Mouse (Mus musculus): ENCODE measurements at regions not wholly inside any gene's neighbourhood (a gene's known extent, or its start where the extent isn't known, plus 50 kb on each side); places are given as distances from the start of the nearest gene placed in this dataset.

DNA sequence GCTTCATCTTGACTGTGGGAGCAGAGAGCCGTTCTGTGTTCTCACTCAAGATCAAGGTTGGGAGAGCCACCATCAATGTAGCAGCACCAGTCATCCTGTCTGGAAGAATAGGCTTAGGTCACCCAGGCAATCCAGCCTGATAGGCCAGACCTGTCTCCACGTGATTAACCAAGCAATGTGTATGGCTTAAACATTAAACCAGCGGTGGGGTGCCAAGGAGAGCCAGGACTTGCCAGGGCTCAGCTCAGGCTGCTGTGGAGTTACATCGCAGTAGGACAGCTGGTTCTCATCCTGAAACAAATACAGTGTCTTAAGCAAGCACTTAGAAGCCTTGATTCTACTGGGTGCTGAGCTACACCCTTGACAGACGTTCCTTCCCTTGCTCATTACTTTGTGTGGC lies 207.9 kb downstream of the Plpp3 start:
- DNase-seq (ENCODE audit: low spot score) = no peak
- Histone ChIP-seq H3K4me1 (replicated peaks) (no peaks in the 10 kb centered on the region), H3K4me3 (no peak overlapping the region), H3K9me3 (no peaks in the 10 kb centered on the region), H3K27me3 (ENCODE audit: insufficient read depth, poor library complexity, severe bottlenecking) (no peaks in the 10 kb centered on the region), H3K27ac (no peak overlapping the region), H3K36me3 (no peaks in the 10 kb centered on the region)
- 79% methylated on average over 5 of the region's 5 CpGs for WGBS

DNA sequence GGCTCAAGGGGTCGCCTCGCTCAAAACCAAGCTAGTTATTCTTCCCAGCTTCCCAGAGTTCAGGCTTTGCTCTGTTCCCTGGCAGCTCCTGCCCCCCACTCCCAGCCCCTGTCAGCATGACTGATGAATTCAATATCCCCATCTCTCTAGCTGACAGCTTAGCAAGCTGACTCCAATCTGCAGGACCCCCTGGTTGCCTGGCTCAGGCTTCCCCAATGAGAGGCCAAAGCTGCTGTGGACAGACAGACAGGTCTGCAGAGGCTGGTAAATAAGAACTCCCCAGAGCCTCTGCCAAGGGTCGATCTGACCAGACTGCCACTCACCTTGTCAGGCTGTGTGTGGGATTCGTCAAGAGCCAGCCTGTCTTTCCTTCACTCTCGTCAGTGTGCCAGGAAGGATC lies 219.4 kb downstream of the Plpp3 start:
- H3K4me1 ChIP-seq (replicated peaks) = peaks cover 22% of the 10 kb centered on the region
- H3K9me3 ChIP-seq = 0 out of 2 replicates have a peak, but pooled peaks cover 3% of the 10 kb centered on the region
- peak; percentile 68 for DNase-seq (ENCODE audit: low spot score)
- 33% methylated on average over 5 of the region's 5 CpGs for WGBS
- H3K27me3 ChIP-seq (ENCODE audit: insufficient read depth, poor library complexity, severe bottlenecking) = no peaks in the 10 kb centered on the region
- no peaks in the 10 kb centered on the region for H3K36me3 ChIP-seq
- H3K27ac ChIP-seq = peak overlapping the region; percentile 79
- H3K4me3 ChIP-seq = no peak overlapping the region

DNA sequence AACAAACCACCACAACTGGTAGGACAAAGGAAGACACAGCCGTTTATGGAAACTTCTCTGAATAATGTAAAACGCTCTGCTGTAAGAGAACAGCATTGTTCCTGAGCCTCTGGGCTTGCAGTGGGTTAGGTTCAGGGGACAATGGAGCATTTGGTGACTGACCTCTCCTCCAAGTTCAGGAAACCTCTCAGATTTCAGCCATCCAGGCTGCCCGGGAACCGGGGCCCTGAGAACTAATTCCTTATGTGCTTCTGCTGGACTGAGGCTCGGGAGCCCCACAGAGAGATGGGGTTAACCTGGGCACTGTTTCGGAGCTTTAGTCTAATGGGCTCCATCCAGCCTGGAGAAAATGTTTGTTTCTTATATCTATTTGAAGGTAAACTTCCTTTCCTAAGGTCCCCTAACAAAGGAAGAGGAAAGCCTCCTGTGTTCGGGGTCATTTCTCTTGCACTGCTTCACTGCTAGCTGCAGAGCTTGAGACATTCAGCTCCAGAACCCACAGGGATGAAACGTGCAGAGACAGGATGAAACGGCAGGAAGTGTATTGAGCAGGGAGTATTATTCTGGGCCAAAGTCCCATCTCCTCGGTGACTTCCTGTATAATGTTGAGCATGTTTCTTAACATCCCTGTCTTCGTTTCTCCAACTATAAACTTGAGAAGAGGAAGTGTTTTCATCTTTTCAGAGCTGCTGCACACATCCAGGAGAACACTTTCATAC lies 220.5 kb downstream of the Plpp3 start:
- Histone ChIP-seq H3K27ac (peak overlapping the region; percentile 79), H3K27me3 (ENCODE audit: insufficient read depth, poor library complexity, severe bottlenecking) (no peaks in the 10 kb centered on the region), H3K9me3 (0 out of 2 replicates have a peak, but pooled peaks cover 3% of the 10 kb centered on the region), H3K4me1 (replicated peaks) (peaks cover 22% of the 10 kb centered on the region), H3K36me3 (no peaks in the 10 kb centered on the region), H3K4me3 (no peak overlapping the region)
- WGBS = 52% methylated on average over 11 of the region's 11 CpGs
- DNase-seq (ENCODE audit: low spot score) = peak; percentile 58

DNA sequence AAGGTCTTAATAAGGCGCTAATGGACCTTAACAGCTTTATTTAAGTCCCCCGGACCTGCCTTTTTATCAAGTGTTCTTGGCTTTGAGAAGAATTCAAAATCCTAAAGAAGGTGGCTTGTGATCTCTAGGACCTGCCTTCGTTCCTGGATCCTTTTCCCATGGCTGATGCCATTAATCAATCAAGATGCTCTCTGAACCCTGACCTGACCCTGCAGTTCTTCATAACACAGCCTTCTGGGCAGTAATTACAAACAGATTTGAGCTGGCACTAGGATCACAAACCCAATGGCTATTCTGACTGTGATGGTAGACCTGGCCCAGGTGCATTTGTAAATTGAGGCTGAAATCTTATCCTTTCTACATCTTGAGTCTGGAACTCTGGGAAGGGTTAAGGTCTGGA lies 227.7 kb downstream of the Plpp3 start:
- Histone ChIP-seq H3K4me1 (replicated peaks) (0 out of 2 replicates have a peak, but pooled peaks cover 2% of the 10 kb centered on the region), H3K9me3 (no peaks in the 10 kb centered on the region), H3K4me3 (no peak overlapping the region), H3K27ac (no peak overlapping the region), H3K27me3 (ENCODE audit: insufficient read depth, poor library complexity, severe bottlenecking) (no peaks in the 10 kb centered on the region), H3K36me3 (no peaks in the 10 kb centered on the region)
- WGBS = 58% methylated on average over 3 of the region's 3 CpGs
- peak; percentile 30 for DNase-seq (ENCODE audit: low spot score)

DNA sequence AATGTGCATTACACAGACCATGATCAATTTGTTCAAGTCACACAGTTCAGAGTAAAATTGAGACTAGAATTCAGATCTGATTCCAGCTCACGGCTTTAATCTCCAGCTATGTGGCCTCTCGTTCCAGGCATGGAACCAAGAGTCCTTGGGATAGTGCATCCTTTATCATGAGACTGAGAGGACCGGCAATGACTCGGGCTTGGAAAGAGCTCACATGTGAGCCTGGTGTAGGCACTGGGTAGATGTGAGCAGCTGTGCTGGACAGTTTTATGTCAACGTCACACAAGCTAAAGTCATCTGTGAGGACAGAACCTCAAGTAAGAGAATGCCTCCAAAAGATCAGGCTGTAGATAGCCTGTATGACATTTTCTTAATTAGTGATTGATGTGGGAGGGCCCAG lies 228.3 kb downstream of the Plpp3 start:
- no peaks in the 10 kb centered on the region for H3K9me3 ChIP-seq
- H3K27ac ChIP-seq = no peak overlapping the region
- H3K4me3 ChIP-seq = no peak overlapping the region
- no peaks in the 10 kb centered on the region for H3K27me3 ChIP-seq (ENCODE audit: insufficient read depth, poor library complexity, severe bottlenecking)
- WGBS = 89% methylated on average over 5 of the region's 5 CpGs
- H3K36me3 ChIP-seq = no peaks in the 10 kb centered on the region
- no peak for DNase-seq (ENCODE audit: low spot score)
- H3K4me1 ChIP-seq (replicated peaks) = peaks cover 6% of the 10 kb centered on the region

DNA sequence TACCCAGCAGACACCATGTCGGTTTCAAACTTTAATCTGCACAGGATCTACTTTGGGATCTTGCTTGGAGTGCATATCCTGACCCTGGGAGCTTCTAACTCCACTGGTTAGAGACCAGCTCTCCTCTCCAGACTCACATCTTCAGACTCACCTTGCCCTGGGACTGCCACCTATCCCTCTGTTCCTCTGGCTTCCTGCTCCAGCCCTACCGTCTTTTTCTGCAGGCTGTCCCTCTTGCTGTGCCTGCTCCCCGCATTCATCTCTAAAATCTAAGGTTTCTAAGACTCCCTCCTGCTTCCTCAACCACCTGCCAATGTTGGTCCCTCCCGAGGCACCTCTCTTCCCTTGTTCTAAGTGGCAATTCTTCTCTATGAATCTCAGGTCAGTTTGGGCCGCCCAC lies 233.2 kb downstream of the Plpp3 start:
- Histone ChIP-seq H3K4me1 (replicated peaks) (peaks cover 9% of the 10 kb centered on the region), H3K27me3 (ENCODE audit: insufficient read depth, poor library complexity, severe bottlenecking) (no peaks in the 10 kb centered on the region), H3K27ac (peak overlapping the region; percentile 4; the same call in 1 of the 2 replicates), H3K4me3 (no peak overlapping the region), H3K36me3 (no peaks in the 10 kb centered on the region), H3K9me3 (no peaks in the 10 kb centered on the region)
- WGBS = 26% methylated on average over 5 of the region's 5 CpGs
- DNase-seq (ENCODE audit: low spot score) = peak; percentile 59

DNA sequence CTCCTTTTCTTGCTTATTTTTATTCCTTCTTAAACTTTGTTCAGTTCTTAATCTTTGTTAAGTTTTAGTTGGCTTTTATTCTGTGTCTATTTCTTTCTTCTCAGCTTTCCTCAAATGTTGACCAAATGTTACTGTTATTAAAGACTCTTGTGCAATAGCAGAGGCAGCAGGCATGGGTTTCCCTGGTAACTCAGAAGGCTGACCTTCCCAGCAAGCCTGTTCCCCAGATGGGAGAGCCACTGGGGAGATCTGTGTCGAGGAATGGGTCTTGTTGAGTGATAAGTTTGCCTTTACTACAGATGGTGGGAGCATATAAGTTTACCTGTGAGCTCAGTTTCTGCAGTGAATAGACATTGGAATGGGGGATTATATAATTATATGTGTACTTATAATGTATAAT lies 237.2 kb downstream of the Plpp3 start:
- no peak for DNase-seq (ENCODE audit: low spot score)
- Histone ChIP-seq H3K4me1 (replicated peaks) (peaks cover 9% of the 10 kb centered on the region), H3K27me3 (ENCODE audit: insufficient read depth, poor library complexity, severe bottlenecking) (no peaks in the 10 kb centered on the region), H3K9me3 (no peaks in the 10 kb centered on the region), H3K27ac (no peak overlapping the region), H3K4me3 (no peak overlapping the region), H3K36me3 (no peaks in the 10 kb centered on the region)
- WGBS = 54% methylated on average over 1 of the region's 1 CpGs

DNA sequence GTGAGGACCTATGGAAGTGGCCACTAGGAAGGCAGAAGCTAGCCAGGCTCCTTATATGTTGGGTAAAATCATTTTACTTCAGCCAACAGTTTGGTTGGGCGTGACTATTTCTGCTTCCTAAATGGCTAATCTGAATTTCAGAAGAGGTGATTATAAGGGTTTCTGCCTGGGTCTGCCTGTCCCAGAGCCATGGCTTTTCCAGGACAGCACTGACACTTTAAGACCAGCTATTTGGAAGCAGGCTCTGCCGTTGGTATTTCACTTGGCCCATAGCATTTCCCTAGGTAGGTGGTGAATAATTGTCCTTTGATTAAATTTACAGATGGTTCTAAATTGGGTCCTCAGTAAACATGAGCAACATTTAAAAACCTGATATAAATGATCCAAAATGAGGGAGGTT lies 240.3 kb downstream of the Plpp3 start:
- Histone ChIP-seq H3K27me3 (ENCODE audit: insufficient read depth, poor library complexity, severe bottlenecking) (no peaks in the 10 kb centered on the region), H3K27ac (no peak overlapping the region), H3K36me3 (no peaks in the 10 kb centered on the region), H3K4me3 (no peak overlapping the region), H3K9me3 (no peaks in the 10 kb centered on the region), H3K4me1 (replicated peaks) (no peaks in the 10 kb centered on the region)
- 80% methylated on average over 2 of the region's 2 CpGs for WGBS
- no peak for DNase-seq (ENCODE audit: low spot score)

DNA sequence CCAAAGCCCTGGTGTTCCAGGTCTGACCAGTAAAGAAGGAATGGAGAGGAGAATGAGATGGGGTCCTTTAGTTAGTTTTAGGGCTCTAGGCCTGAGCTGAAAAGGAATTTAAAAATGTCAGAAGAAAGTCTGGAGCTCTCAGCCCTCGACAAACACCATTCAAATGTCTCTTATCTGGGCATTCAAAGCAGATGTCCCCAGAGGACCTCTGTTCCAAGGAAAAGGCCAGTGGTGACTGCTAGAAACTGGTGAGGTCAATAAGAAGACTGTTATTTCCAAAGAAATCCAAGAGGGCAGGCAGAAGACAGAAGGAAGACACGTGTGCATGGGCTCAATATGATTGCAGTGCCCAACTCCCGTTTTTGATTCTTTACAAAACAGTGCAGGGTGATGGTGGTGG lies 244.9 kb downstream of the Plpp3 start:
- Histone ChIP-seq H3K27me3 (ENCODE audit: insufficient read depth, poor library complexity, severe bottlenecking) (no peaks in the 10 kb centered on the region), H3K4me1 (replicated peaks) (peaks cover 11% of the 10 kb centered on the region), H3K9me3 (no peaks in the 10 kb centered on the region), H3K4me3 (no peak overlapping the region), H3K36me3 (no peaks in the 10 kb centered on the region), H3K27ac (no peak overlapping the region)
- DNase-seq (ENCODE audit: low spot score) = no peak
- 83% methylated on average over 3 of the region's 3 CpGs for WGBS

DNA sequence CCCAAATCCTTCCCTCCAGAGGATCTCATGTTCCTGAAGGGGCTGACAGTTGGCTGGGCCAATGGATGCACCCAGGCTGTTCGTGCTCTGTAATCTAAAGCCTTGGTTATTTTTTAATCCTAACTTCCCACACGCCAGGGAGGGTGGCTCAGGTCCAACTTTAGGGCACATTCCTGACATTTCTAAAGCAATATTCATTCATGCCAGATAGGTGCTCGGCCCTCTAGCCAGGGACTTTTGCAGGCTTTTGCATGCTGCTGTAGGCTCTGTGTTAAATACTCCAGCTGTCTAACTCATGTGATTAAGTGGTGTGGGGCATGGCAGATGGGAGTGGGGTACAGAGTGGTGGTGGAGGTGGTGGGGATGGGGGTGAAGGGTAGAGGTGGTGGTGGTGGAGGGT lies 246.0 kb downstream of the Plpp3 start:
- WGBS = 65% methylated on average over 3 of the region's 3 CpGs
- Histone ChIP-seq H3K9me3 (no peaks in the 10 kb centered on the region), H3K27me3 (ENCODE audit: insufficient read depth, poor library complexity, severe bottlenecking) (no peaks in the 10 kb centered on the region), H3K36me3 (no peaks in the 10 kb centered on the region), H3K4me3 (no peak overlapping the region), H3K4me1 (replicated peaks) (peaks cover 19% of the 10 kb centered on the region), H3K27ac (no peak overlapping the region)
- no peak for DNase-seq (ENCODE audit: low spot score)

DNA sequence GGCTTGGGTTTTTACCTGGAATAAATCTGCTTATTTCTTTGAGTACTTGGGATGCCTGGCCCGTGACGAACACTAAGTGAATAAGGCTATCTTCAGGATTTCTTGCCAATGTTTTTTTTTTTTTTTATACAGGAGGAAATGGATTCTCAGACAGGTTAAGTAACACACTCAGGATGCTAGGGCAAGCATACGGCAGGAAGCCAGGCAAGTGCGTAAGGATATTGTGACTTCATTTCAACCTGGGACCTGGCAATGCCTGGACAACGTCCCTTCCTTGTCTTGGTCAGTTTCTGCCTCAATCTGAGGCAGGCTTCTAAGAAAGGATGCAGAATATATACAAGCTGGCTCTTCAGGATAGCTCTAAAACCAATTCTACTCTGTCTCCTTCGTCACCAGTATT lies 246.5 kb downstream of the Plpp3 start:
- DNase-seq (ENCODE audit: low spot score) = no peak
- no peaks in the 10 kb centered on the region for H3K36me3 ChIP-seq
- peaks cover 19% of the 10 kb centered on the region for H3K4me1 ChIP-seq (replicated peaks)
- WGBS = 88% methylated on average over 6 of the region's 6 CpGs
- H3K27ac ChIP-seq = no peak overlapping the region
- no peak overlapping the region for H3K4me3 ChIP-seq
- no peaks in the 10 kb centered on the region for H3K9me3 ChIP-seq
- H3K27me3 ChIP-seq (ENCODE audit: insufficient read depth, poor library complexity, severe bottlenecking) = no peaks in the 10 kb centered on the region

DNA sequence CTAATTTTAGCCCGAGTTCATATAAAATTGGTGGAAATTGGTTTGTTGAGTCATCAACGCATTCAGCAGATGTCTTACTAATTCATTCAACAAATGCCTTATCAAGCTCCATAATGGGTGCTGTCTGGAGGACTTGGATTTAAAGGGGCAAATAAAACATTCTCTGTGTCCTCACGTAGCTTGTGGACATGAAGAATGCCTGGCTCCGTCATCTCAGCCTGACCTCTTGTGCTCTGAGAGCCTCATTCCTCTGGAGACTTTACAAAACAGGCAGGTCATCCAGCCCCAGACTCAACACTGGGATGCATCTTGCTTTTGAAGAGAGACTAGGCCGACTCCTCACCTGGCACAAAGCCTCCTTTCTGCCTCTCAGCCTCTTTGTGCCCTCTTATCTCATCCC lies 248.6 kb downstream of the Plpp3 start:
- no peak overlapping the region for H3K4me3 ChIP-seq
- H3K27me3 ChIP-seq (ENCODE audit: insufficient read depth, poor library complexity, severe bottlenecking) = no peaks in the 10 kb centered on the region
- peaks cover 19% of the 10 kb centered on the region for H3K4me1 ChIP-seq (replicated peaks)
- no peaks in the 10 kb centered on the region for H3K36me3 ChIP-seq
- no peaks in the 10 kb centered on the region for H3K9me3 ChIP-seq
- 84% methylated on average over 5 of the region's 5 CpGs for WGBS
- no peak overlapping the region for H3K27ac ChIP-seq
- no peak for DNase-seq (ENCODE audit: low spot score)

DNA sequence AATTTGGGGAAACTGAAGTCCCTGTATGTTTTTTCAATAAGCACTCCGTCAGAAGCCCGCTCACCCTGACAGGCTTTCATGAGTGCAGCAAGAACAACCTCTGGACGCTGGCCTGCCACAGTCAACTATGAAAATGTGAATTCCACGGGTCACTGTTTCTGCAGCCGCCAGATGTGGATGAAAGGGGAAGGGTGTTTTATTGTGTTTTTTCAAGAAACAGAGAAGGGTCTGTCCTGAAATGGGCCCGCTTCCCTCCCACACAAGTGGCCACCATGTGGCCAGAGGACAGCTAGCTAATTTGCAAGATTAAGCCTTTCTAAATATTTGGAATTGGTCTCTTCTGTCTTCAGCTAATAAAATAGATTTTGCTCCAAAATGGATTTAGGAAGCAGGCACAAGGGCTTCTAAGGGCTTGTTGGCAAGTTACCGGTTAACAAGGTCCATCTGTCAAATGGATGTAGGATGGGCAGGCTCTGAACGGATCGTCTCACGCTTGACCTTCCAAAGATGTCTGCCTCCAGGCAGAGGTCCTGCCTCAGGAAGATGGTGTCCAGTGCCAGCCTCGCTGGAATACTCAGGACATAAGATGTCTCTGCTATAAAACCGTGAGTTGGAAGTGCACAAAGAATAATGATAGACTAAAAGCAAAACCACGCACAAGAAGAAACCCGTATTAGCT lies 249.8 kb downstream of the Plpp3 start:
- Histone ChIP-seq H3K9me3 (no peaks in the 10 kb centered on the region), H3K36me3 (no peaks in the 10 kb centered on the region), H3K4me3 (no peak overlapping the region), H3K27me3 (ENCODE audit: insufficient read depth, poor library complexity, severe bottlenecking) (no peaks in the 10 kb centered on the region), H3K27ac (peak overlapping the region; percentile 66), H3K4me1 (replicated peaks) (peaks cover 19% of the 10 kb centered on the region)
- 55% methylated on average over 14 of the region's 14 CpGs for WGBS
- peak; percentile 49 for DNase-seq (ENCODE audit: low spot score)
